Comparison of ENCODE assay signal across 8 mouse cellular contexts in the genomic region with DNA sequence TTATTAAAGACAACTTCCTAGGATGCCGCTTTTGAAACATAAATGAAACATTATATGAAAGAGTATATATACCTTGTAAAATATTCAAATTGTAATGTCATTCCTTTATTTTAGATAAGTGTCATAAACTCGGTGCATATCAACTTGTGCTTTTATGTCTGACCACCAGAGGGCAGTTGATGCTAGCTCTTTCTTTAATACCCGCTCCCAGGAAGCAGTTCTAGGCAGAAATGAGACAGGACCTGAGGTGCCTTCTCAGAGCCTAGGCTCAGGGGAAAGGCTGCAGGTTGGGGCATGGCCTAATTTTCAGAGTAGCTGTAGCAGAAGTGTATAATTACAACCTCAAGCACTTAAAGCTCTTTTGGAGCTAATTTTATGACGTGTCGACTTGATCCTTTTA.
DNase-seq lines count a peak whose midpoint lies in the region; ATAC-seq lines count a peak whose summit lies in the region.

No protein-coding gene starts in this region.

- H3K27ac ChIP-seq in heart, embryonic 11.5 days (ENCODE audit: low read depth, low read length) = no peak overlapping the region
- no peak overlapping the region for H3K27ac ChIP-seq in forebrain, embryonic 13.5 days
- H3K27ac ChIP-seq in intestine, embryonic 16.5 days (ENCODE audit: low read length) = no peak overlapping the region
- no peak overlapping the region for H3K27ac ChIP-seq in midbrain, embryonic 14.5 days (replicated peaks; ENCODE audit: low read depth, low read length)

- WGBS in heart, embryonic 11.5 days (ENCODE audit: insufficient replicate concordance) = 39% methylated on average over 5 of the region's 5 CpGs
- 36% methylated on average over 5 of the region's 5 CpGs for WGBS in forebrain, embryonic 13.5 days
- WGBS in intestine, embryonic 16.5 days = 40% methylated on average over 5 of the region's 5 CpGs
- WGBS in midbrain, embryonic 14.5 days = 37% methylated on average over 5 of the region's 5 CpGs

- H3K4me3 ChIP-seq in heart, embryonic 11.5 days (ENCODE audit: low read depth, low read length) = no peak overlapping the region
- H3K4me3 ChIP-seq in forebrain, embryonic 13.5 days = no peak overlapping the region
- H3K4me3 ChIP-seq in intestine, embryonic 16.5 days (ENCODE audit: low read length) = no peak overlapping the region
- no peak overlapping the region for H3K4me3 ChIP-seq in midbrain, embryonic 14.5 days (replicated peaks; ENCODE audit: low read depth, low read length)

- H3K4me1 ChIP-seq in heart, embryonic 11.5 days (ENCODE audit: control insufficient read depth, insufficient read depth, low read length) = no peaks in the 10 kb centered on the region
- no peaks in the 10 kb centered on the region for H3K4me1 ChIP-seq in forebrain, embryonic 13.5 days
- no peaks in the 10 kb centered on the region for H3K4me1 ChIP-seq in intestine, embryonic 16.5 days (ENCODE audit: control insufficient read depth, insufficient read depth, low read length)
- H3K4me1 ChIP-seq in midbrain, embryonic 14.5 days (ENCODE audit: control insufficient read depth, insufficient read depth, low read length) = no peaks in the 10 kb centered on the region

- intact Hi-C loops in heart, postnatal 10 days (cut with DNase I) = loop anchor here (2.0 to 10.0 kb wide), 3 partner anchors 565 to 1027 kb away; a partner anchor contains a TSS
- intact Hi-C loops in left cerebral cortex, postnatal 10 days (cut with DNase I) = loop anchor here (2.0 to 10.0 kb wide), 4 partner anchors 1025 to 1690 kb away; no protein-coding TSS in a partner anchor

- H3K27me3 ChIP-seq in heart, embryonic 11.5 days (ENCODE audit: control insufficient read depth, insufficient read depth, low read length) = no peaks in the 10 kb centered on the region
- H3K27me3 ChIP-seq in forebrain, embryonic 13.5 days = no peaks in the 10 kb centered on the region
- H3K27me3 ChIP-seq in intestine, embryonic 16.5 days (replicated peaks; ENCODE audit: control insufficient read depth, insufficient read depth, low read length) = no peaks in the 10 kb centered on the region
- H3K27me3 ChIP-seq in midbrain, embryonic 14.5 days (ENCODE audit: control insufficient read depth, insufficient read depth, low read length) = no peaks in the 10 kb centered on the region

- H3K9me3 ChIP-seq in heart, embryonic 11.5 days (replicated peaks; ENCODE audit: control insufficient read depth, low read length) = no peaks in the 10 kb centered on the region
- H3K9me3 ChIP-seq in forebrain, embryonic 13.5 days (replicated peaks) = no peaks in the 10 kb centered on the region
- H3K9me3 ChIP-seq in intestine, embryonic 16.5 days (ENCODE audit: control insufficient read depth, low read length) = no peaks in the 10 kb centered on the region
- H3K9me3 ChIP-seq in midbrain, embryonic 14.5 days (ENCODE audit: control insufficient read depth, low read length) = no peaks in the 10 kb centered on the region

- ATAC-seq in heart, embryonic 11.5 days (replicated peaks; ENCODE audit: insufficient number of reproducible peaks, low FRiP score, low TSS enrichment) = no peak
- peak; percentile 80 for ATAC-seq in forebrain, embryonic 13.5 days
- ATAC-seq in intestine, embryonic 16.5 days = peak; percentile 26; the same call in 1 of the 2 replicates
- peak; percentile 52; the same call in 1 of the 2 replicates for ATAC-seq in midbrain, embryonic 14.5 days (ENCODE audit: low FRiP score, low TSS enrichment)

- peak; percentile 36 to 68 for DNase-seq in heart, postnatal 10 days
- peak; percentile 32 for DNase-seq in c-Kit-positive CD71-positive TER-119-positive erythroid progenitor cells, embryonic 14.5 days (ENCODE audit: low spot score)
- peak; percentile 37 to 58 for DNase-seq in left cerebral cortex, postnatal 10 days (ENCODE audit: extremely low spot score in 1 of 2, low spot score in 2 of 2)
- DNase-seq in midbrain, embryonic 14.5 days = peak; percentile 89
- peak; percentile 52 for DNase-seq in testis, postnatal 10 days (ENCODE audit: low spot score)

- H3K36me3 ChIP-seq in heart, embryonic 11.5 days (ENCODE audit: control insufficient read depth, insufficient read depth, low read length) = no peaks in the 10 kb centered on the region
- no peaks in the 10 kb centered on the region for H3K36me3 ChIP-seq in forebrain, embryonic 13.5 days (ENCODE audit: poor library complexity, severe bottlenecking)
- H3K36me3 ChIP-seq in intestine, embryonic 16.5 days (ENCODE audit: control insufficient read depth, insufficient read depth, low read length) = no peaks in the 10 kb centered on the region
- no peaks in the 10 kb centered on the region for H3K36me3 ChIP-seq in midbrain, embryonic 14.5 days (ENCODE audit: control insufficient read depth, insufficient read depth, low read length)

- no peak overlapping the region for H3K9ac ChIP-seq in heart, embryonic 11.5 days (ENCODE audit: low read depth, low read length)
- no peak overlapping the region for H3K9ac ChIP-seq in forebrain, embryonic 13.5 days
- H3K9ac ChIP-seq in intestine, embryonic 16.5 days (ENCODE audit: low read depth, low read length) = no peak overlapping the region
- no peak overlapping the region for H3K9ac ChIP-seq in midbrain, embryonic 14.5 days (replicated peaks; ENCODE audit: low read length)

- no peak overlapping the region for H3K4me2 ChIP-seq in heart, embryonic 11.5 days
- no peak overlapping the region for H3K4me2 ChIP-seq in forebrain, embryonic 13.5 days
- no peak overlapping the region for H3K4me2 ChIP-seq in intestine, embryonic 16.5 days (ENCODE audit: low read depth, low read length)
- H3K4me2 ChIP-seq in midbrain, embryonic 14.5 days (ENCODE audit: low read length) = no peak overlapping the region

Comparison
In these comparisons a context has a peak if more than half of its experiments do, and no peak if none do; other contexts are left out.
1. DNase-seq: peak in every context shown above with its lines; median percentile 89 in midbrain, embryonic 14.5 days; 52 in heart, postnatal 10 days; 52 in testis, postnatal 10 days; 48 in left cerebral cortex, postnatal 10 days; 32 in c-Kit-positive CD71-positive TER-119-positive erythroid progenitor cells, embryonic 14.5 days.